21 mouse cellular contexts compared by ENCODE assay signal in the genomic region with DNA sequence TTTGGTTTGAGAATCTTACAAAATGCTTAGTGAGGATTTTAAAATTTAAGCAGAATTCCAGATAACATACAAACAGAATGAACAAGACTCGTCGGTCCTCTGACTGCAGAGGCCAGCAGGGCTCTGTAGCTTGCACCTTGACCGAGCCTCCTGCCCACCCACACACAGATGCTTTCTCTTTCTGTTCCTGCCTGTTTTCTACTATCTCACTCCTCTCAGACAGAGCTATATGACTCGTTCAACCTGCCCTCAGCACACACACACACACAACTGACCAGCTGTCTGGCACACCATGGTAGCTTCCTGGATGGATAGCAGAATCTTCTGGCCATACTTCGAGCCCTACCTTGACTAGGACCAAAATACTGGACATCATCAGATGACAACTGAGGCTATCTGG. TPM values are rescaled to one million over a fixed set of nuclear protein-coding genes. Genes with fewer than 3 reads are reported as not detected.
DNase-seq lines count a peak whose midpoint lies in the region; ATAC-seq and TF ChIP-seq lines count a peak whose summit lies in the region.
"Had no signal": no experiment of that assay in that cellular context is flagged by ENCODE, and none has a peak within 500 bp of the region (broad histone marks: within the 10 kb centered on the region; RNA-seq: fewer than 3 reads in every experiment).

No protein-coding gene starts in this region.

- TF ChIP-seq CTCF in liver, embryonic 14.5 days (IDR thresholded peaks at IDR 0.05; ENCODE audit: low read depth) = no peak

- intact Hi-C loops in heart, postnatal 14 days (cut with DNase I) = no loop called here

- H3K4me1 ChIP-seq in heart, embryonic 11.5 days (ENCODE audit: control insufficient read depth, insufficient read depth, low read length) = peaks cover 47% of the 10 kb centered on the region
- peaks cover 84% of the 10 kb centered on the region for H3K4me1 ChIP-seq in megakaryocyte, embryonic 14.5 days
- peaks cover 18 to 32% of the 10 kb centered on the region in 2 experiments for H3K4me1 ChIP-seq in liver, embryonic 14.5 days (replicated peaks; ENCODE audit: control insufficient read depth in 2 of 2, insufficient read depth in 2 of 2, low read length in 1 of 2)

- no peaks in the 10 kb centered on the region for H3K27me3 ChIP-seq in heart, embryonic 11.5 days (ENCODE audit: control insufficient read depth, insufficient read depth, low read length)
- no peaks in the 10 kb centered on the region for H3K27me3 ChIP-seq in megakaryocyte, embryonic 14.5 days (replicated peaks)
- no peaks in the 10 kb centered on the region for H3K27me3 ChIP-seq in liver, embryonic 14.5 days (ENCODE audit: control insufficient read depth, insufficient read depth, low read length)
- H3K27me3 ChIP-seq: heart, embryonic 15.5 days; hindbrain, embryonic 13.5 days; midbrain, embryonic 12.5 days had no signal

- H3K9me3 ChIP-seq in heart, embryonic 11.5 days (replicated peaks; ENCODE audit: control insufficient read depth, low read length) = no peaks in the 10 kb centered on the region
- H3K9me3 ChIP-seq in megakaryocyte, embryonic 14.5 days = no peaks in the 10 kb centered on the region
- H3K9me3 ChIP-seq in liver, embryonic 14.5 days (ENCODE audit: control insufficient read depth, low read length) = no peaks in the 10 kb centered on the region
- H3K9me3 ChIP-seq: embryonic facial prominence, embryonic 10.5 days; heart, embryonic 15.5 days; hindbrain, embryonic 13.5 days; midbrain, embryonic 12.5 days had no signal

- peak overlapping the region; percentile 13; the same call in 1 of the 2 replicates for H3K9ac ChIP-seq in heart, embryonic 11.5 days (ENCODE audit: low read depth, low read length)
- H3K9ac ChIP-seq in liver, embryonic 14.5 days (replicated peaks) = no peak overlapping the region
- H3K9ac ChIP-seq: forebrain, postnatal 0 days; heart, embryonic 15.5 days; hindbrain, embryonic 13.5 days; midbrain, embryonic 12.5 days had no signal

- no peak for DNase-seq in heart, postnatal 4 days
- DNase-seq in liver, embryonic 14.5 days (ENCODE audit: low read depth in 3 of 3, low spot score in 3 of 3) = no peak
- DNase-seq in embryo, embryonic 11 days = no peak
- no peak for DNase-seq in cerebellum, postnatal 4 days (ENCODE audit: low spot score in 2 of 2)
- DNase-seq in heart, postnatal 14 days = no peak
- DNase-seq: adrenal gland, adult 8-10 months; B cell, adult 2 months; cerebellum, postnatal 10 days; forebrain, postnatal 0 days; gastrocnemius, postnatal 14 days; lung, postnatal 36 days; thymus, postnatal 25 days had no signal

- 54% methylated on average over 5 of the region's 5 CpGs for WGBS in heart, embryonic 11.5 days (ENCODE audit: insufficient replicate concordance)
- 58% methylated on average over 5 of the region's 5 CpGs for WGBS in liver, embryonic 14.5 days (ENCODE audit: insufficient replicate concordance)

- no peak for ATAC-seq in heart, embryonic 11.5 days (replicated peaks; ENCODE audit: insufficient number of reproducible peaks, low FRiP score, low TSS enrichment)
- no peak for ATAC-seq in megakaryocyte, adult 5-6 weeks (ENCODE audit: poor library complexity, severe bottlenecking)
- ATAC-seq in liver, embryonic 14.5 days (ENCODE audit: insufficient read depth) = no peak
- ATAC-seq: forebrain, postnatal 0 days had no signal

- H3K4me2 ChIP-seq in heart, embryonic 11.5 days = no peak overlapping the region
- peak overlapping the region; percentile 18; the same call in 1 of the 2 replicates for H3K4me2 ChIP-seq in liver, embryonic 14.5 days (ENCODE audit: low read depth)
- H3K4me2 ChIP-seq: heart, embryonic 15.5 days; hindbrain, embryonic 13.5 days; midbrain, embryonic 12.5 days had no signal

- H3K36me3 ChIP-seq in heart, embryonic 11.5 days (ENCODE audit: control insufficient read depth, insufficient read depth, low read length) = no peaks in the 10 kb centered on the region
- peaks cover 79% of the 10 kb centered on the region for H3K36me3 ChIP-seq in megakaryocyte, embryonic 14.5 days (replicated peaks; ENCODE audit: low read length)
- H3K36me3 ChIP-seq in liver, embryonic 14.5 days (replicated peaks; ENCODE audit: control insufficient read depth, insufficient read depth, low read depth) = peaks cover 41% of the 10 kb centered on the region
- H3K36me3 ChIP-seq: heart, embryonic 15.5 days had no signal

- H3K4me3 ChIP-seq in heart, embryonic 11.5 days (ENCODE audit: low read depth, low read length) = no peak overlapping the region
- peak overlapping the region; percentile 33 for H3K4me3 ChIP-seq in megakaryocyte, embryonic 14.5 days (replicated peaks)
- H3K4me3 ChIP-seq in liver, embryonic 14.5 days (ENCODE audit: insufficient read depth in 1 of 2, low read depth in 2 of 2, low read length in 2 of 2) = no peak overlapping the region
- H3K4me3 ChIP-seq: embryonic facial prominence, embryonic 10.5 days; erythroblast, embryonic 14.5 days; heart, embryonic 15.5 days; hindbrain, embryonic 13.5 days; midbrain, embryonic 12.5 days had no signal

- no peak overlapping the region for H3K27ac ChIP-seq in heart, embryonic 11.5 days (ENCODE audit: low read depth, low read length)
- H3K27ac ChIP-seq in liver, embryonic 14.5 days = peak overlapping the region; percentile 46
- H3K27ac ChIP-seq: hindbrain, embryonic 13.5 days; midbrain, embryonic 12.5 days had no signal

- TF ChIP-seq EP300 in liver, embryonic 14.5 days (IDR thresholded peaks at IDR 0.05; ENCODE audit: low read depth) = no peak

RNA-seq across cellular contexts. Expression of a gene that starts 8.9 kb away (rescaled TPM):
- 195 and 211 TPM in 2 replicates for polyA plus RNA-seq in heart, embryonic 11.5 days (2014; fragmentation: Nextera tagmentation; extraction: Ambion mirVana)
- 100 to 1,000 TPM; 131 to 137 TPM for total RNA-seq in heart, postnatal 4 days (2021)
- polyA plus RNA-seq in megakaryocyte, embryonic 14.5 days (2012; ENCODE audit: insufficient read depth, low replicate concordance) = 314 and 1,236 TPM in 2 replicates
- 68.8 and 86.3 TPM in 2 replicates for total RNA-seq in megakaryocyte, adult 5-6 weeks (2015)
- 45.1 and 51.9 TPM in 2 replicates for total RNA-seq in megakaryocyte, adult 5-6 weeks (2017)
- polyA plus RNA-seq in liver, embryonic 14.5 days (2012; rRNA removed) = 75.0 and 75.9 TPM in 2 replicates
- 145 and 158 TPM in 2 replicates for polyA plus RNA-seq in liver, embryonic 14.5 days (2014; fragmentation: Nextera tagmentation; extraction: Ambion mirVana)
- 100 to 1,000 TPM in 1 of 2 experiments, 10 to 100 TPM in 1; 93.8 to 102 TPM for total RNA-seq in heart, postnatal 14 days (2021)

RNA-seq across cellular contexts. Expression of a gene that starts 38.3 kb away (rescaled TPM):
- 1.9 and 5.2 TPM in 2 replicates for polyA plus RNA-seq in heart, embryonic 11.5 days (2014; fragmentation: Nextera tagmentation; extraction: Ambion mirVana)
- total RNA-seq in heart, postnatal 4 days (2021) = 10 to 100 TPM; 23.0 to 26.1 TPM
- polyA plus RNA-seq in megakaryocyte, embryonic 14.5 days (2012; ENCODE audit: insufficient read depth, low replicate concordance) = not detected in 2 replicates
- 6.1 and 22.8 TPM in 2 replicates for total RNA-seq in megakaryocyte, adult 5-6 weeks (2015)
- not detected in 2 replicates for total RNA-seq in megakaryocyte, adult 5-6 weeks (2017)
- not detected in 2 replicates for polyA plus RNA-seq in liver, embryonic 14.5 days (2012; rRNA removed)
- 0.96 and 2.1 TPM in 2 replicates for polyA plus RNA-seq in liver, embryonic 14.5 days (2014; fragmentation: Nextera tagmentation; extraction: Ambion mirVana)
- 10 to 100 TPM; 20.3 to 22.8 TPM for total RNA-seq in heart, postnatal 14 days (2021)
- total RNA-seq: forebrain, postnatal 0 days; liver, adult 2 months had no signal
- polyA plus RNA-seq: erythroblast, embryonic 14.5 days had no signal
